Mouse (Mus musculus): ENCODE measurements around the gene Hist1h2an. TPM values are rescaled to one million over a fixed set of nuclear protein-coding genes. Genes with fewer than 3 reads are reported as not detected.
"Not testable (repeated sequence)": the region's sequence is repeated elsewhere in the genome, so short reads cannot be mapped to it uniquely, and the experiment has no call there.

The Hist1h2an gene
- polyA plus RNA-seq (2015; fragmentation: Nextera tagmentation; extraction: Ambion mirVana): 10.9 and 15.4 TPM in 2 replicates

GRCm38 (mm10) chr13:21786899-21787629 is at the start of gene Hist1h2an, which contains the start of gene Hist1h2bp:
Gene Hist1h2an (minus strand): TSS chr13:21787218.
Gene Hist1h2bp (plus strand): TSS chr13:21787461.
- WGBS: under 1% methylated on average over 43 of the region's 63 CpGs
- Histone ChIP-seq H3K9ac (peak within 1 kb of the TSS; percentile 73), H3K27ac (peak within 1 kb of the TSS; percentile 95), H3K4me3 (peak within 1 kb of the TSS; percentile 42), H3K4me2 (peak within 1 kb of the TSS; percentile 62), H3K4me1 (peaks cover 38% of the 10 kb centered on the region)
- not testable (repeated sequence) for H3K27me3 ChIP-seq, H3K9me3 ChIP-seq, H3K36me3 ChIP-seq
- ATAC-seq (ENCODE audit: insufficient number of reproducible peaks, insufficient read depth, low FRiP score, low TSS enrichment, low read depth): peak; percentile 93

- ATAC-seq (ENCODE audit: insufficient number of reproducible peaks, insufficient read depth, low FRiP score, low TSS enrichment, low read depth): peak; percentile 92
These were observed 46.4 kb upstream of the Hist1h2an start, which contains the start of the genes Hist1h2ap and Hist1h2br for GRCm38 (mm10) chr13:21833461-21833860. Gene Hist1h2ap (minus strand): TSS chr13:21833507. Gene Hist1h2br (plus strand): TSS chr13:21833743.

GRCm38 (mm10) chr13:21831418-21832394 is 44.7 kb upstream of the Hist1h2an start, which contains the start of gene Hist1h4n:
Gene Hist1h4n (minus strand): TSS chr13:21832196.
- not testable (repeated sequence) for H3K4me1 ChIP-seq, H3K36me3 ChIP-seq, H3K9me3 ChIP-seq, H3K27me3 ChIP-seq
- Histone ChIP-seq H3K4me3 (peak within 1 kb of the TSS; percentile 29; the same call in 1 of the 2 replicates), H3K27ac (peak within 1 kb of the TSS; percentile 66), H3K4me2 (peak within 1 kb of the TSS; percentile 50), H3K9ac (peak within 1 kb of the TSS; percentile 49; the same call in 1 of the 2 replicates)
- under 1% methylated on average over 26 of the region's 58 CpGs for WGBS
- peak; percentile 83 for ATAC-seq (ENCODE audit: insufficient number of reproducible peaks, insufficient read depth, low FRiP score, low TSS enrichment, low read depth)

More at GRCm38 (mm10) chr13:21833461-21833860, 46.4 kb upstream of the Hist1h2an start, which contains the start of the genes Hist1h2ap and Hist1h2br:
- H3K4me2 ChIP-seq, H3K9ac ChIP-seq, H3K4me1 ChIP-seq, H3K9me3 ChIP-seq, H3K27ac ChIP-seq, H3K36me3 ChIP-seq, H3K27me3 ChIP-seq, H3K4me3 ChIP-seq: not testable (repeated sequence)
- WGBS: no CpG with 5 or more reads among the region's 24 CpGs

GRCm38 (mm10) chr13:21830344-21830743 is 43.3 kb upstream of the Hist1h2an start:
- no peaks in the 10 kb centered on the region for H3K27me3 ChIP-seq
- H3K4me2 ChIP-seq: 0 out of 2 replicates have a peak overlapping the region, but pooled peaks have one; percentile 2
- H3K27ac ChIP-seq: peak overlapping the region; percentile 23; the same call in 1 of the 2 replicates
- H3K9ac ChIP-seq: no peak overlapping the region
- ATAC-seq (ENCODE audit: insufficient number of reproducible peaks, insufficient read depth, low FRiP score, low TSS enrichment, low read depth): no peak
- 87% methylated on average over 10 of the region's 10 CpGs for WGBS
- no peaks in the 10 kb centered on the region for H3K9me3 ChIP-seq
- no peak overlapping the region for H3K4me3 ChIP-seq
- H3K36me3 ChIP-seq: no peaks in the 10 kb centered on the region
- no peaks in the 10 kb centered on the region for H3K4me1 ChIP-seq

GRCm38 (mm10) chr13:21828511-21828910 is 41.5 kb upstream of the Hist1h2an start:
- H3K4me3 ChIP-seq: no peak overlapping the region
- H3K27ac ChIP-seq: no peak overlapping the region
- no peak overlapping the region for H3K4me2 ChIP-seq
- whole genome bisulfite sequencing: 80% methylated on average over 3 of the region's 3 CpGs
- no peak overlapping the region for H3K9ac ChIP-seq
- no peaks in the 10 kb centered on the region for H3K4me1 ChIP-seq
- no peaks in the 10 kb centered on the region for H3K27me3 ChIP-seq
- no peak for ATAC-seq (ENCODE audit: insufficient number of reproducible peaks, insufficient read depth, low FRiP score, low TSS enrichment, low read depth)
- no peaks in the 10 kb centered on the region for H3K9me3 ChIP-seq
- H3K36me3 ChIP-seq: no peaks in the 10 kb centered on the region

- not testable (repeated sequence) for H3K9me3 ChIP-seq; ATAC-seq (ENCODE audit: insufficient number of reproducible peaks, insufficient read depth, low FRiP score, low TSS enrichment, low read depth)
- WGBS: 82% methylated on average over 6 of the region's 16 CpGs
These were observed 33.3 kb upstream of the Hist1h2an start for GRCm38 (mm10) chr13:21820082-21820890.

GRCm38 (mm10) chr13:21812092-21812491 is 25.1 kb upstream of the Hist1h2an start:
- H3K27ac ChIP-seq: peak overlapping the region; percentile 51; the same call in 1 of the 2 replicates
- not testable (repeated sequence) for H3K36me3 ChIP-seq, H3K9me3 ChIP-seq, H3K27me3 ChIP-seq, H3K9ac ChIP-seq, H3K4me1 ChIP-seq
- peak; percentile 66 for ATAC-seq (ENCODE audit: insufficient number of reproducible peaks, insufficient read depth, low FRiP score, low TSS enrichment, low read depth)
- WGBS: under 1% methylated on average over 14 of the region's 14 CpGs
- peak overlapping the region; percentile 26 for H3K4me3 ChIP-seq
- peak overlapping the region; percentile 48 for H3K4me2 ChIP-seq

More at GRCm38 (mm10) chr13:21820082-21820890, 33.3 kb upstream of the Hist1h2an start:
- not testable (repeated sequence) for H3K27ac ChIP-seq, H3K4me1 ChIP-seq, H3K9ac ChIP-seq, H3K27me3 ChIP-seq, H3K4me3 ChIP-seq, H3K4me2 ChIP-seq, H3K36me3 ChIP-seq

- not testable (repeated sequence) for H3K36me3 ChIP-seq, H3K9me3 ChIP-seq, H3K27me3 ChIP-seq, H3K4me1 ChIP-seq, H3K9ac ChIP-seq
- no CpG with 5 or more reads among the region's 24 CpGs for WGBS
- peak; percentile 64; the same call in 1 of the 2 replicates for ATAC-seq (ENCODE audit: insufficient number of reproducible peaks, insufficient read depth, low FRiP score, low TSS enrichment, low read depth)
- Histone ChIP-seq H3K4me2 (peak within 1 kb of the TSS; percentile 48), H3K27ac (peak within 1 kb of the TSS; percentile 51; the same call in 1 of the 2 replicates), H3K4me3 (peak within 1 kb of the TSS; percentile 26)
These were observed 24.5 kb upstream of the Hist1h2an start, which contains the start of gene Hist1h4m for GRCm38 (mm10) chr13:21811539-21811938. Gene Hist1h4m (plus strand): TSS chr13:21811746.

GRCm38 (mm10) chr13:21811074-21811473 is 24.1 kb upstream of the Hist1h2an start:
- not testable (repeated sequence) for H3K9me3 ChIP-seq; H3K9ac ChIP-seq; H3K4me3 ChIP-seq; H3K4me1 ChIP-seq; H3K4me2 ChIP-seq; H3K36me3 ChIP-seq; H3K27ac ChIP-seq; H3K27me3 ChIP-seq; ATAC-seq (ENCODE audit: insufficient number of reproducible peaks, insufficient read depth, low FRiP score, low TSS enrichment, low read depth)
- WGBS: no CpG with 5 or more reads among the region's 8 CpGs

- not testable (repeated sequence) for H3K27ac ChIP-seq
These were observed 23.1 kb upstream of the Hist1h2an start, which contains the start of the genes Hist1h2bq and Hist1h2ao for GRCm38 (mm10) chr13:21810073-21810472. Gene Hist1h2bq (minus strand): TSS chr13:21810197. Gene Hist1h2ao (plus strand): TSS chr13:21810465.

More at GRCm38 (mm10) chr13:21810073-21810472, 23.1 kb upstream of the Hist1h2an start, which contains the start of the genes Hist1h2bq and Hist1h2ao:
- ATAC-seq (ENCODE audit: insufficient number of reproducible peaks, insufficient read depth, low FRiP score, low TSS enrichment, low read depth): peak; percentile 96
- not testable (repeated sequence) for H3K9ac ChIP-seq, H3K36me3 ChIP-seq, H3K27me3 ChIP-seq, H3K4me3 ChIP-seq, H3K9me3 ChIP-seq, H3K4me2 ChIP-seq, H3K4me1 ChIP-seq
- WGBS: no CpG with 5 or more reads among the region's 23 CpGs
